Mouse (Mus musculus): ENCODE data around the gene Fasl. TPM values are rescaled to one million over a fixed set of nuclear protein-coding genes. Genes with fewer than 3 reads are reported as not detected.
A peak's percentile ranks its signal among the peaks of the same experiment; 100 is the strongest.

The Fasl gene
- total and polyA plus RNA-seq, 2 experiments from 2014 or later, result not detected

GRCm38 (mm10) chr1:161769329-161769728 lies 19.0 kb downstream of the Fasl start:
- no peak for ATAC-seq (ENCODE audit: insufficient read depth, low read depth)
- no peak overlapping the region for H3K27ac ChIP-seq (ENCODE audit: low read depth)
- WGBS, result 83% methylated on average over 1 of the region's 1 CpGs
- no peak overlapping the region for H3K4me3 ChIP-seq (ENCODE audit: low read depth, low read length)
- no peaks in the 10 kb centered on the region for H3K4me1 ChIP-seq (ENCODE audit: control insufficient read depth, insufficient read depth)
- no peak overlapping the region for H3K4me2 ChIP-seq (ENCODE audit: low read depth, low read length)
- H3K9me3 ChIP-seq (replicated peaks; ENCODE audit: control insufficient read depth, low read length), result no peaks in the 10 kb centered on the region
- H3K9ac ChIP-seq (replicated peaks; ENCODE audit: low read depth, low read length), result no peak overlapping the region
- no peaks in the 10 kb centered on the region for H3K27me3 ChIP-seq (ENCODE audit: control insufficient read depth, insufficient read depth, low read length)
- H3K36me3 ChIP-seq (replicated peaks; ENCODE audit: control insufficient read depth, insufficient read depth, low read length), result no peaks in the 10 kb centered on the region
- DNase-seq (ENCODE audit: low spot score), result no peak
- TF ChIP-seq CTCF (IDR thresholded peaks at IDR 0.05; ENCODE audit: low read depth), result no peak
- TF ChIP-seq EP300 (IDR thresholded peaks at IDR 0.05; ENCODE audit: low read depth), result no peak

- H3K9me3 ChIP-seq (replicated peaks; ENCODE audit: control insufficient read depth, low read length), result no peaks in the 10 kb centered on the region
- WGBS, result 30% methylated on average over 12 of the region's 12 CpGs
- H3K9ac ChIP-seq (replicated peaks; ENCODE audit: low read depth, low read length), result no peak overlapping the region
- TF ChIP-seq CTCF (IDR thresholded peaks at IDR 0.05; ENCODE audit: low read depth) (no peak), EP300 (IDR thresholded peaks at IDR 0.05; ENCODE audit: low read depth) (no peak)
- H3K4me1 ChIP-seq (ENCODE audit: control insufficient read depth, insufficient read depth), result no peaks in the 10 kb centered on the region
- peak overlapping the region; percentile 28; the same call in 1 of the 2 replicates for H3K4me3 ChIP-seq (ENCODE audit: low read depth, low read length)
- H3K27me3 ChIP-seq (ENCODE audit: control insufficient read depth, insufficient read depth, low read length), result no peaks in the 10 kb centered on the region
- H3K27ac ChIP-seq (ENCODE audit: low read depth), result no peak overlapping the region
- ATAC-seq (ENCODE audit: insufficient read depth, low read depth) (no peak), DNase-seq (ENCODE audit: low spot score) (peak; percentile 21)
- no peaks in the 10 kb centered on the region for H3K36me3 ChIP-seq (replicated peaks; ENCODE audit: control insufficient read depth, insufficient read depth, low read length)
- peak overlapping the region; percentile 52 for H3K4me2 ChIP-seq (ENCODE audit: low read depth, low read length)
These were observed 21.2 kb downstream of the Fasl start for GRCm38 (mm10) chr1:161767101-161767524.

- peak overlapping the region; percentile 28; the same call in 1 of the 2 replicates for H3K4me3 ChIP-seq (ENCODE audit: low read depth, low read length)
- H3K9me3 ChIP-seq (replicated peaks; ENCODE audit: control insufficient read depth, low read length), result no peaks in the 10 kb centered on the region
- H3K36me3 ChIP-seq (replicated peaks; ENCODE audit: control insufficient read depth, insufficient read depth, low read length), result no peaks in the 10 kb centered on the region
- WGBS, result 28% methylated on average over 5 of the region's 5 CpGs
- H3K27ac ChIP-seq (ENCODE audit: low read depth), result no peak overlapping the region
- peak overlapping the region; percentile 52 for H3K4me2 ChIP-seq (ENCODE audit: low read depth, low read length)
- H3K27me3 ChIP-seq (ENCODE audit: control insufficient read depth, insufficient read depth, low read length), result no peaks in the 10 kb centered on the region
- no peak for TF ChIP-seq CTCF (IDR thresholded peaks at IDR 0.05; ENCODE audit: low read depth)
- ATAC-seq (ENCODE audit: insufficient read depth, low read depth), result peak; percentile 51; the same call in 1 of the 2 replicates
- no peaks in the 10 kb centered on the region for H3K4me1 ChIP-seq (ENCODE audit: control insufficient read depth, insufficient read depth)
- H3K9ac ChIP-seq (replicated peaks; ENCODE audit: low read depth, low read length), result no peak overlapping the region
- no peak for DNase-seq (ENCODE audit: low spot score)
These were observed 21.6 kb downstream of the Fasl start for GRCm38 (mm10) chr1:161766656-161767055.

GRCm38 (mm10) chr1:161765932-161766331 lies 22.4 kb downstream of the Fasl start:
- Histone ChIP-seq H3K27ac (ENCODE audit: low read depth) (no peak overlapping the region), H3K4me1 (ENCODE audit: control insufficient read depth, insufficient read depth) (no peaks in the 10 kb centered on the region), H3K9ac (replicated peaks; ENCODE audit: low read depth, low read length) (no peak overlapping the region), H3K4me3 (ENCODE audit: low read depth, low read length) (no peak overlapping the region), H3K9me3 (replicated peaks; ENCODE audit: control insufficient read depth, low read length) (no peaks in the 10 kb centered on the region), H3K27me3 (ENCODE audit: control insufficient read depth, insufficient read depth, low read length) (no peaks in the 10 kb centered on the region), H3K36me3 (replicated peaks; ENCODE audit: control insufficient read depth, insufficient read depth, low read length) (no peaks in the 10 kb centered on the region), H3K4me2 (ENCODE audit: low read depth, low read length) (no peak overlapping the region)
- DNase-seq (ENCODE audit: low spot score) (no peak), ATAC-seq (ENCODE audit: insufficient read depth, low read depth) (no peak)
- WGBS, result 46% methylated on average over 5 of the region's 5 CpGs
- TF ChIP-seq CTCF (IDR thresholded peaks at IDR 0.05; ENCODE audit: low read depth) (no peak), EP300 (IDR thresholded peaks at IDR 0.05; ENCODE audit: low read depth) (no peak)

GRCm38 (mm10) chr1:161764964-161765363 lies 23.3 kb downstream of the Fasl start:
- no peak overlapping the region for H3K4me3 ChIP-seq (ENCODE audit: low read depth, low read length)
- ATAC-seq (ENCODE audit: insufficient read depth, low read depth), result no peak
- no peaks in the 10 kb centered on the region for H3K27me3 ChIP-seq (ENCODE audit: control insufficient read depth, insufficient read depth, low read length)
- no peak overlapping the region for H3K27ac ChIP-seq (ENCODE audit: low read depth)
- no peak overlapping the region for H3K9ac ChIP-seq (replicated peaks; ENCODE audit: low read depth, low read length)
- H3K9me3 ChIP-seq (replicated peaks; ENCODE audit: control insufficient read depth, low read length), result no peaks in the 10 kb centered on the region
- no peaks in the 10 kb centered on the region for H3K4me1 ChIP-seq (ENCODE audit: control insufficient read depth, insufficient read depth)
- TF ChIP-seq CTCF (IDR thresholded peaks at IDR 0.05; ENCODE audit: low read depth), result no peak
- TF ChIP-seq EP300 (IDR thresholded peaks at IDR 0.05; ENCODE audit: low read depth), result no peak
- DNase-seq (ENCODE audit: low spot score), result no peak
- H3K4me2 ChIP-seq (ENCODE audit: low read depth, low read length), result no peak overlapping the region
- H3K36me3 ChIP-seq (replicated peaks; ENCODE audit: control insufficient read depth, insufficient read depth, low read length), result no peaks in the 10 kb centered on the region
- WGBS, result 69% methylated on average over 1 of the region's 1 CpGs

GRCm38 (mm10) chr1:161761556-161761955 lies 26.7 kb downstream of the Fasl start:
- DNase-seq (ENCODE audit: low spot score) (no peak), ATAC-seq (ENCODE audit: insufficient read depth, low read depth) (no peak)
- no peak overlapping the region for H3K4me2 ChIP-seq (ENCODE audit: low read depth, low read length)
- H3K27me3 ChIP-seq (ENCODE audit: control insufficient read depth, insufficient read depth, low read length), result no peaks in the 10 kb centered on the region
- H3K4me1 ChIP-seq (ENCODE audit: control insufficient read depth, insufficient read depth), result no peaks in the 10 kb centered on the region
- H3K9me3 ChIP-seq (replicated peaks; ENCODE audit: control insufficient read depth, low read length), result no peaks in the 10 kb centered on the region
- no peak overlapping the region for H3K4me3 ChIP-seq (ENCODE audit: low read depth, low read length)
- no peak overlapping the region for H3K27ac ChIP-seq (ENCODE audit: low read depth)
- TF ChIP-seq CTCF (IDR thresholded peaks at IDR 0.05; ENCODE audit: low read depth), result no peak
- H3K9ac ChIP-seq (replicated peaks; ENCODE audit: low read depth, low read length), result no peak overlapping the region
- 53% methylated on average over 4 of the region's 4 CpGs for WGBS
- no peaks in the 10 kb centered on the region for H3K36me3 ChIP-seq (replicated peaks; ENCODE audit: control insufficient read depth, insufficient read depth, low read length)

Data from heart, postnatal 0 days (tissue).